In the genomic region with DNA sequence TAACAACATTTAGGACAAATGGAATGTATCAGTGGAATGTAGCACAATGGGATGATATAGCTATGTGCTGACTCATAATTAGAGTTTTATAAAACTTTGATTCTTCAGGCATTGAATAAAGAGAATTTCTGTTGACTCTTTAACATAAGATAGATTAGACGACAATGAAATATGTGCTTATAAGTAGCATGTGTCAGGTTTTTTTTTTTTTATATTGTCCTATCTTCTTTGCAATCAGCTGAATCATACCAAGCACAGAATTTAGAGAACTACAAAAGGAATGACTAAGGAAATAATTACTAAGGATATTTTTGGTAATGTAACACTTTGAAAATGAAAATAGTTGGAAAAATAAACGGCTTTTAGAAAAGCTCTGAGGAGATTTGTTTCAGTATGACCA, we compare ENCODE assay signal across 18 mouse cellular contexts.
"Had no signal": no experiment of that assay in that cellular context is flagged by ENCODE, and none has a peak within 500 bp of the region (broad histone marks: within the 10 kb centered on the region; RNA-seq: fewer than 3 reads in every experiment).

No protein-coding gene starts in this region.

- H3K27me3 ChIP-seq: lung, embryonic 15.5 days; megakaryocyte, embryonic 14.5 days; midbrain, embryonic 13.5 days; midbrain, embryonic 15.5 days; neural tube, embryonic 12.5 days; stomach, embryonic 15.5 days had no signal

- DNase-seq: liver, postnatal 0 days; lung, adult 2 months; lung, postnatal 14 days; lung, postnatal 36 days; retina, postnatal 1 day; right cerebral cortex, adult 18-20 months; right cerebral cortex, postnatal 14 days; thymus, adult 2 months; thymus, postnatal 25 days; thymus, postnatal 4 days had no signal

- H3K9me3 ChIP-seq: lung, embryonic 15.5 days; megakaryocyte, embryonic 14.5 days; midbrain, embryonic 13.5 days; midbrain, embryonic 15.5 days; neural tube, embryonic 12.5 days; stomach, embryonic 15.5 days had no signal

- H3K27ac ChIP-seq: lung, embryonic 15.5 days; macrophage; midbrain, embryonic 13.5 days; midbrain, embryonic 15.5 days; neural tube, embryonic 12.5 days; stomach, embryonic 15.5 days; stomach, postnatal 0 days had no signal

- H3K4me1 ChIP-seq: lung, embryonic 15.5 days; megakaryocyte, embryonic 14.5 days; midbrain, embryonic 13.5 days; midbrain, embryonic 15.5 days; neural tube, embryonic 12.5 days; stomach, embryonic 15.5 days had no signal

- H3K36me3 ChIP-seq: lung, embryonic 15.5 days; midbrain, embryonic 13.5 days; midbrain, embryonic 15.5 days; neural tube, embryonic 12.5 days; stomach, embryonic 15.5 days had no signal

- H3K4me3 ChIP-seq: lung, embryonic 15.5 days; megakaryocyte, embryonic 14.5 days; midbrain, embryonic 13.5 days; midbrain, embryonic 15.5 days; neural tube, embryonic 12.5 days; stomach, embryonic 15.5 days had no signal
